Mouse (Mus musculus): ENCODE results near the gene Clpx. TPM values are rescaled to one million over a fixed set of nuclear protein-coding genes. Genes with fewer than 3 reads are reported as not detected.

Gene Clpx
- polyA plus RNA-seq, 1 experiment from 2014 or later: 38.8 TPM

DNA sequence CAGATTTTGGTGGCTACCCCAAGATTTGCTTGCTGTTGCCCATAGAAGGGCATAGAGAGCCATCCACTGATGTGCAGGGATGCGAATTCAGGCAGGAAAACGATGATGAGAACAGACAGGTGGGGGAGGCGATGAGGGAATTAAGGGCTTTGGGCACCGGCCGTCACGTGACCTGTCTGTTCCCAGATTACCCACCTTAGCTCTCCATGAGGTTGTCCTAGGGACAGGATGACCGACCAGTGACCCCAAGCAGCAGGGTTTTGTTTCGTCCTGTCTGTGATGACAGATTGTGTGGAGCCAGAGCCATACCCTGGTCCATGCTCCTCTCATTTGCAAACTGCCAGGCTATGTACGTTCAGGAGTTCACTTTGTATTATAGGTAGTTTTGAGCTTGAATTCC, 69.6 kb downstream of the Clpx start:
- TF ChIP-seq EP300 (IDR thresholded peaks at IDR 0.05) (no peak), CTCF (IDR thresholded peaks at IDR 0.05) (no peak)
- H3K4me3 ChIP-seq (ENCODE audit: low read depth, low read length): no peak overlapping the region
- H3K4me2 ChIP-seq (replicated peaks; ENCODE audit: low read depth, low read length): no peak overlapping the region
- no peaks in the 10 kb centered on the region for H3K27me3 ChIP-seq (replicated peaks; ENCODE audit: insufficient read depth, low read length)
- H3K27ac ChIP-seq (ENCODE audit: low read length): no peak overlapping the region
- H3K9me3 ChIP-seq (ENCODE audit: low read length): no peaks in the 10 kb centered on the region
- no peak overlapping the region for H3K9ac ChIP-seq (replicated peaks; ENCODE audit: low read depth)
- H3K4me1 ChIP-seq (ENCODE audit: insufficient read depth, low read depth, low read length): no peaks in the 10 kb centered on the region
- DNase-seq (ENCODE audit: low spot score): no peak
- ATAC-seq: no peak
- WGBS: 27% methylated on average over 9 of the region's 9 CpGs
- peaks cover 25% of the 10 kb centered on the region for H3K36me3 ChIP-seq (ENCODE audit: insufficient read depth, low read length)

DNA sequence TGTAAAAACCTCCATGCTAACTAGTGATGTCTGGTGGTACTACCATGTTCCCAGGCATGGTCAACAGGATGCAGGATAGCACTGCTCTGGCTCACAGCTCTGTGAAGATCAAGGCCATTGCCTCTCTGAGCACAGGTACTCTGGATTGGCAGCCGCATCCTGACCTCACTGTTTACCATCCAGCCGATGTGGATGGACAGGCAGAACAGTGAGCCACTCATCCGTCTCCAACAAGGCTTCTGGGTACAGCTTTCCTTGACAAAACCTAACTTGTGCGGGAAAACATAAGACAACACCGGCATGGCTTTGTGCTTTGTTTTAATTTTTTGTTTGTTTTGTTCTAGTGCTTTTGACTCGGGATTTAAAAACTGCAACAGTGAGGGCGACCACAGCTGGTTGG, 71.7 kb downstream of the Clpx start:
- DNase-seq (ENCODE audit: low spot score) (no peak), ATAC-seq (no peak)
- Histone ChIP-seq H3K27me3 (replicated peaks; ENCODE audit: insufficient read depth, low read length) (no peaks in the 10 kb centered on the region), H3K27ac (ENCODE audit: low read length) (no peak overlapping the region), H3K4me1 (ENCODE audit: insufficient read depth, low read depth, low read length) (no peaks in the 10 kb centered on the region), H3K36me3 (ENCODE audit: insufficient read depth, low read length) (peaks cover 9% of the 10 kb centered on the region; the same call in 1 of the 2 replicates), H3K9me3 (ENCODE audit: low read length) (no peaks in the 10 kb centered on the region), H3K4me3 (ENCODE audit: low read depth, low read length) (no peak overlapping the region), H3K4me2 (replicated peaks; ENCODE audit: low read depth, low read length) (no peak overlapping the region), H3K9ac (replicated peaks; ENCODE audit: low read depth) (no peak overlapping the region)
- 77% methylated on average over 7 of the region's 7 CpGs for WGBS
- no peak for TF ChIP-seq EP300 (IDR thresholded peaks at IDR 0.05)
- no peak for TF ChIP-seq CTCF (IDR thresholded peaks at IDR 0.05)

DNA sequence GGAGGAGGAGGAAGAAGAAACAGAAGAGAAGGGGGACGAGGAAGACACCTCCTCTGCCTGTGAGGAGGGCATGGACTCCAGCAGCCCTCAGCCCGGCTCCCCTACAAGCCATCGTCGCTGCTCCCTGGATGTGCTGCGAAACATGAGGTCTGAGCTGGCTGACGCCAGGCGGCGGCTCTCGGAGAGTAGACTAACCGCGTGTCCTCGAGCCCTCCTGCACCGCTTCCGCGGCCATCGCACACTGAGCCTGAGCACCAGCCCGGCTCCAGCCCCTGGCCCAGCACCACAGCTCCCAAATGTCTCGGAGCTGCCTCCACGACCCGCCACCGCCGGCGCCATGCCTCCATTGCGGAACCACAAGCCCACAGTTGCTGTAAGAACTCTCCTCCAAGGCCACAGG, 77.7 kb downstream of the Clpx start:
- TF ChIP-seq CTCF (IDR thresholded peaks at IDR 0.05) (no peak), EP300 (IDR thresholded peaks at IDR 0.05) (no peak)
- no peak for DNase-seq (ENCODE audit: low spot score)
- H3K9ac ChIP-seq (replicated peaks; ENCODE audit: low read depth): no peak overlapping the region
- no peak for ATAC-seq
- 76% methylated on average over 23 of the region's 24 CpGs for WGBS
- H3K4me2 ChIP-seq (replicated peaks; ENCODE audit: low read depth, low read length): no peak overlapping the region
- H3K36me3 ChIP-seq (ENCODE audit: insufficient read depth, low read length): no peaks in the 10 kb centered on the region
- no peak overlapping the region for H3K27ac ChIP-seq (ENCODE audit: low read length)
- H3K4me1 ChIP-seq (ENCODE audit: insufficient read depth, low read depth, low read length): no peaks in the 10 kb centered on the region
- H3K27me3 ChIP-seq (replicated peaks; ENCODE audit: insufficient read depth, low read length): no peaks in the 10 kb centered on the region
- no peak overlapping the region for H3K4me3 ChIP-seq (ENCODE audit: low read depth, low read length)
- no peaks in the 10 kb centered on the region for H3K9me3 ChIP-seq (ENCODE audit: low read length)

DNA sequence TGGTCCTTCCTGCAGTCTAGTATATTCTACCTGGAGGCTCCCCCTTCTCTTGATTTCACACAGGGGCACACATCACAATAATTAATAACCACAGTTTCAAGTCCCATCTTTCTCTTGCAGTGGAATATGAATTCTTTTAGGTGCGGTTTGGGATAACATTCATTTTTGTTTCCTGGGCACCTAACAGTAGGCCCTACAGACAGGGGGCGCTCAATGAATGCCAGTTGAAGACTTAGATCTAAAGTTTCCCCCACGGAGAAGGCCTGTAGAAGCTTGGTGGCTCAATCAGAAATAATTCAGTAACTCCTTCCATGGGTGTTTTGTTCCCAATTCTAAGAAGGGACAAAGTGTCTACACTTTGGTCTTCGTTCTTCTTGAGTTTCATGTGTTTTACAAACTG, 78.4 kb downstream of the Clpx start:
- Histone ChIP-seq H3K4me2 (replicated peaks; ENCODE audit: low read depth, low read length) (no peak overlapping the region), H3K9ac (replicated peaks; ENCODE audit: low read depth) (no peak overlapping the region), H3K36me3 (ENCODE audit: insufficient read depth, low read length) (no peaks in the 10 kb centered on the region), H3K4me3 (ENCODE audit: low read depth, low read length) (no peak overlapping the region), H3K4me1 (ENCODE audit: insufficient read depth, low read depth, low read length) (no peaks in the 10 kb centered on the region), H3K27ac (ENCODE audit: low read length) (no peak overlapping the region), H3K9me3 (ENCODE audit: low read length) (no peaks in the 10 kb centered on the region), H3K27me3 (replicated peaks; ENCODE audit: insufficient read depth, low read length) (no peaks in the 10 kb centered on the region)
- ATAC-seq (no peak), DNase-seq (ENCODE audit: low spot score) (peak; percentile 80)
- 59% methylated on average over 4 of the region's 4 CpGs for WGBS
- TF ChIP-seq EP300 (IDR thresholded peaks at IDR 0.05): no peak
- peak; percentile 78 for TF ChIP-seq CTCF (IDR thresholded peaks at IDR 0.05)

DNA sequence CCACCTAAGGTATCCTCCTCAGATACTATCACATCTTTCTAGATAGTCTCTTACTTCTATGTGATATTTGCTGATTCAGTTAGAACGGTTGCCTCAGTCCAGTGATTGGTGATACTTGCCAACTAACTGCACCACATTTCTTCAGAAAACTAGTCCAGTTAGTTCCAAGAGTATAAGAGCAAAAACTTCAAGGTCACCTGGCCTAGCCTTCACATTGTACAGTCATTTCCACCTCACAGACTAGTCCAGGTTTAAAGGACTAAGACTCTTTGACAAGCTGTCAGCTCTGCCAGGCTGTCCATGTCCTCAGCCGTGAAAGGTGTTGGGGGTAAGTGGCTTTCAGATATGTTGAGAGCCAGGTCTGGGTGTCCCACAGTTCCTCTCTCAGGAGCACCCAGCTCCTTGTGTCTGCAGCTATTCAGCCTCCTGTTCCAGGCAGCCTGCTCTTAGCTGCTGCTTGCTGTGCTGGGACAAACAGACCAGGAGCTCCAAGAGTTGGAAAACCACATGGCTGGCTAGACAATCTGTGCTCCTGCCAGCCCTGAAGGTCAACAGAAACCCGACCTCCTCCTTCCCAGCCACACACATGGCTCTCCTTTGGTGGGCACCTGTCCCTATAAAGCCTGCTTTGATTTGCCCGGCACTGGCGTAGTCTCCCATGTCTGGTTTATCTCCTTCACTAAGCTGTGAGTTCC, 80.6 kb downstream of the Clpx start:
- Histone ChIP-seq H3K27ac (ENCODE audit: low read length) (peak overlapping the region; percentile 51), H3K9me3 (ENCODE audit: low read length) (no peaks in the 10 kb centered on the region), H3K36me3 (ENCODE audit: insufficient read depth, low read length) (no peaks in the 10 kb centered on the region), H3K4me3 (ENCODE audit: low read depth, low read length) (no peak overlapping the region), H3K9ac (replicated peaks; ENCODE audit: low read depth) (no peak overlapping the region), H3K4me1 (ENCODE audit: insufficient read depth, low read depth, low read length) (no peaks in the 10 kb centered on the region), H3K27me3 (replicated peaks; ENCODE audit: insufficient read depth, low read length) (no peaks in the 10 kb centered on the region), H3K4me2 (replicated peaks; ENCODE audit: low read depth, low read length) (no peak overlapping the region)
- DNase-seq (ENCODE audit: low spot score) (no peak), ATAC-seq (no peak)
- no peak for TF ChIP-seq CTCF (IDR thresholded peaks at IDR 0.05)
- no peak for TF ChIP-seq EP300 (IDR thresholded peaks at IDR 0.05)
- 76% methylated on average over 5 of the region's 5 CpGs for WGBS

DNA sequence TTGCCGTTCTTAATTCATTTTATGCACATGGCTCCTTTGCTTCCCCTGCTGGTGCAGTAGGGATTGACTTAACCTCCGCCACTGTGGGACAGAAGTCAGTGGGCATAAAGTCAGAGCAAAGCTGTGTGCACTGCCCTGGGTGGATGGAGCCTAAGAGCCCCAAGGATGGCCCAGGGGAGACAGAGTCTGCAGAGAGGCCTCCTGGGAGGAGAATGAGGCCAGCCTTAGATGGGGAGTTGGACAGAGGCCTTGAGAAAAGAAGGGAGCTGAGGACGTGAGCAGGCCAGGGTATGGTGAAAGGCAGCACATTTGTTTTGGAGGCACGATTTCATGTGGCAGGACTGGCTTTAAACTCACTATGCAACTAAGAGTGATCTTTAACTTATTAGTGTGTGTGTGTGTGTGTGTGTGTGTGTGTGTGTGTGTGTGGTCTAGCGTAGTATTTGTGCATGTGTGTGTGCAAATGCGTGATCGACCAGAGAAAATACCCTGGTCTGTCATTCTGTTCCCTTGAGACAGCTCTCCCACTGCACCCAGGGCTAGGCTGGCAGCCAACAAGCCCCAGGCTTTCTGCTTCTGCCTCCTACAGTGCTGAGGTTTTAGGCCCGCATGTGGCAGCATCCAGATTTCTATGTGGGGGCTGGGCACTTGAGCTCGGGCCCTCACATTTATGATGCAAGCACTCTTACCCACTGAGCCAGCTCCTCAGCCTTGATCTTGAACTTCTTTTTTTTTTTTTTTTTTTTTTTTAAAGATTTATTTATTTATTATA, 81.3 kb downstream of the Clpx start:
- no peak overlapping the region for H3K9ac ChIP-seq (replicated peaks; ENCODE audit: low read depth)

More for the DNA sequence above, 81.3 kb downstream of the Clpx start:
- TF ChIP-seq EP300 (IDR thresholded peaks at IDR 0.05): no peak
- TF ChIP-seq CTCF (IDR thresholded peaks at IDR 0.05): peak; percentile 29
- WGBS: 61% methylated on average over 9 of the region's 9 CpGs
- H3K4me1 ChIP-seq (ENCODE audit: insufficient read depth, low read depth, low read length): no peaks in the 10 kb centered on the region
- no peaks in the 10 kb centered on the region for H3K9me3 ChIP-seq (ENCODE audit: low read length)
- ATAC-seq (peak; percentile 59), DNase-seq (ENCODE audit: low spot score) (peak; percentile 50)
- H3K27ac ChIP-seq (ENCODE audit: low read length): peak overlapping the region; percentile 51
- no peak overlapping the region for H3K4me3 ChIP-seq (ENCODE audit: low read depth, low read length)
- no peaks in the 10 kb centered on the region for H3K36me3 ChIP-seq (ENCODE audit: insufficient read depth, low read length)
- no peak overlapping the region for H3K4me2 ChIP-seq (replicated peaks; ENCODE audit: low read depth, low read length)
- H3K27me3 ChIP-seq (replicated peaks; ENCODE audit: insufficient read depth, low read length): no peaks in the 10 kb centered on the region

Other genes starting within 250 kb of the Clpx start
- 1.7 and 1.8 TPM in 2 replicates for gene Igdcc4, start 192.8 kb upstream of the Clpx start, polyA plus RNA-seq (2015; fragmentation: Nextera tagmentation; extraction: Ambion mirVana)
- 0.33 and 0.67 TPM in 2 replicates for gene Igdcc3, start 153.1 kb upstream of the Clpx start, polyA plus RNA-seq (2015; fragmentation: Nextera tagmentation; extraction: Ambion mirVana)
- 5.3 and 5.4 TPM in 2 replicates for gene Parp16, start 98.9 kb upstream of the Clpx start, polyA plus RNA-seq (2015; fragmentation: Nextera tagmentation; extraction: Ambion mirVana)
- gene Cilp, start 29.1 kb upstream of the Clpx start, polyA plus RNA-seq (2015; fragmentation: Nextera tagmentation; extraction: Ambion mirVana): 0.08 and 0.13 TPM in 2 replicates
- 8.6 and 8.7 TPM in 2 replicates for gene Pdcd7, start 51.8 kb downstream of the Clpx start, polyA plus RNA-seq (2015; fragmentation: Nextera tagmentation; extraction: Ambion mirVana)
- 0.33 and 0.40 TPM in 2 replicates for gene Ubap1l, start 66.8 kb downstream of the Clpx start, polyA plus RNA-seq (2015; fragmentation: Nextera tagmentation; extraction: Ambion mirVana)
- gene Kbtbd13, start 97.4 kb downstream of the Clpx start, polyA plus RNA-seq (2015; fragmentation: Nextera tagmentation; extraction: Ambion mirVana): 2.4 and 2.9 TPM in 2 replicates
- 73.2 and 84.4 TPM in 2 replicates for gene Rasl12, start 104.2 kb downstream of the Clpx start, polyA plus RNA-seq (2015; fragmentation: Nextera tagmentation; extraction: Ambion mirVana)
- not detected in 2 replicates for gene Slc51b, start 128.7 kb downstream of the Clpx start, polyA plus RNA-seq (2015; fragmentation: Nextera tagmentation; extraction: Ambion mirVana)
- gene Mtfmt, start 141.5 kb downstream of the Clpx start, polyA plus RNA-seq (2015; fragmentation: Nextera tagmentation; extraction: Ambion mirVana): 10.2 and 11.5 TPM in 2 replicates
- 94.0 and 94.2 TPM in 2 replicates for gene Spg21, start 166.7 kb downstream of the Clpx start, polyA plus RNA-seq (2015; fragmentation: Nextera tagmentation; extraction: Ambion mirVana)
- gene Ankdd1a, start 225.9 kb downstream of the Clpx start, polyA plus RNA-seq (2015; fragmentation: Nextera tagmentation; extraction: Ambion mirVana): not detected in 2 replicates

All from lung, postnatal 0 days (tissue).